Mouse (Mus musculus): ENCODE data around the gene Tmem200b. TPM values are rescaled to one million over a fixed set of nuclear protein-coding genes. Genes with fewer than 3 reads are reported as not detected.

Gene Tmem200b
- polyA plus RNA-seq, 1 experiment from 2014 or later = 0.18 TPM

DNA sequence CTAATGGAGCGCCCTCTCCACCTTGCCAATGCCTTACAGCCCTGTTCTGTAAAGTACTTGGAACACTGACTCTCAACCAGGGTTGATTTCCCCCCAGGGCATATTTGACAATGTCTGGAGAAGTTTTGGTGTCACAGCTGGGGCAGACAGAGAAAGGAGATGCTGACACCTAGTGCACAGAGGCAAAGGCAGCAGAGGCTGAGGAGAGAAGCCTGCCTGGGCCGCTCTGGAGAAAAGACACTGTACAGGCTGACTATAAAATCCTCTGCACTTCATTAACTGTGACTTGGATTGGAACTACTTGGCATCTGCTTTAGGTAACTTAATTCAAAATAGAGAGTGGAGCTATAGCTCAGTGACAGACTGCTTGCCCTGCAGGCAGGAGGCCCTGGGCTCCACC is 47.3 kb downstream of the Tmem200b start:
- Histone ChIP-seq H3K9me3 (replicated peaks; ENCODE audit: control insufficient read depth, low read length, poor library complexity, severe bottlenecking) (no peaks in the 10 kb centered on the region), H3K9ac (ENCODE audit: low read depth, low read length) (no peak overlapping the region), H3K4me1 (ENCODE audit: control insufficient read depth, insufficient read depth, low read length) (no peaks in the 10 kb centered on the region), H3K4me3 (ENCODE audit: low read depth, low read length) (no peak overlapping the region), H3K27me3 (ENCODE audit: control insufficient read depth, insufficient read depth, low read depth, low read length) (no peaks in the 10 kb centered on the region), H3K36me3 (ENCODE audit: control insufficient read depth, insufficient read depth, low read length) (peaks cover 20% of the 10 kb centered on the region), H3K27ac (ENCODE audit: low read length) (no peak overlapping the region), H3K4me2 (ENCODE audit: low read length) (no peak overlapping the region)
- 93% methylated on average over 2 of the region's 2 CpGs for WGBS
- no peak for ATAC-seq

DNA sequence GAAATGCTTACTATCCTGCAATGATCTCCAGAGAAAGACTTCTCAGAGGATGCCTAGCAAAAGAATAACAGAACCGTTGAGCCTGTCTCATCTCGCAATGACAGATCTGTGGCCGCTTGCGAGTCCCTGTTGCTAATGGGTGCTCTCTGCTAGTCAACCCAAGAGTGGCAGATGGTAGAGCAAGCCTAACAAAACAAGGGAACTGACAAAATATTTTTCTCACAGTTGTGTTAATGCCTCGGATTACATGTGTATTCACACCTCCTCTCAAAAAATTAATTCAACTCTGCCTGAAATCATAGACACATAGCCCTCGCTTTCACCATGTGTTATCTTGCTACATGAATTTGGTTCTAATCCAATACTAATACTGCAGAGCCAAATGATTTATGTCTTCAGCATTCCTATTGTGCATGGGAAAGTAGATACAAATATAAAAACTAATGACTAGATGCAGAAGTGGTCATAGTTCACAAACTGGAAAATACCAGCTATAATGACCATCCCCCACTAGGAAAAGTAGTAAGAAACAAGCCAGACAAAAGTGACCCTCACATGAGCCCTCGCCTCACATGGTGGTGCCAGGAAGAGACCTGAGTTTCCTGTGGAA is 48.8 kb downstream of the Tmem200b start:
- Histone ChIP-seq H3K4me2 (ENCODE audit: low read length) (no peak overlapping the region), H3K27ac (ENCODE audit: low read length) (no peak overlapping the region), H3K27me3 (ENCODE audit: control insufficient read depth, insufficient read depth, low read depth, low read length) (no peaks in the 10 kb centered on the region), H3K9ac (ENCODE audit: low read depth, low read length) (no peak overlapping the region), H3K4me3 (ENCODE audit: low read depth, low read length) (no peak overlapping the region), H3K36me3 (ENCODE audit: control insufficient read depth, insufficient read depth, low read length) (peaks cover 22% of the 10 kb centered on the region), H3K9me3 (replicated peaks; ENCODE audit: control insufficient read depth, low read length, poor library complexity, severe bottlenecking) (no peaks in the 10 kb centered on the region), H3K4me1 (ENCODE audit: control insufficient read depth, insufficient read depth, low read length) (no peaks in the 10 kb centered on the region)
- ATAC-seq = no peak
- WGBS = 91% methylated on average over 7 of the region's 7 CpGs

Other genes with a start within 250 kb of the Tmem200b start
- gene Ptpru, start 83.5 kb upstream of the Tmem200b start, polyA plus RNA-seq (2015; fragmentation: Nextera tagmentation; extraction: Ambion mirVana) = 29.3 and 31.5 TPM in 2 replicates
- 37.2 and 43.0 TPM in 2 replicates for gene Mecr, start 78.3 kb upstream of the Tmem200b start, polyA plus RNA-seq (2015; fragmentation: Nextera tagmentation; extraction: Ambion mirVana)
- 100 and 112 TPM in 2 replicates for gene Srsf4, start 48.2 kb upstream of the Tmem200b start, polyA plus RNA-seq (2015; fragmentation: Nextera tagmentation; extraction: Ambion mirVana)
- not detected in 2 replicates for gene Gm10300, start 152.9 kb downstream of the Tmem200b start, polyA plus RNA-seq (2015; fragmentation: Nextera tagmentation; extraction: Ambion mirVana)
- 61.7 and 69.9 TPM in 2 replicates for gene Epb41, start 153.6 kb downstream of the Tmem200b start, polyA plus RNA-seq (2015; fragmentation: Nextera tagmentation; extraction: Ambion mirVana)
- gene Oprd1, start 222.7 kb downstream of the Tmem200b start, polyA plus RNA-seq (2015; fragmentation: Nextera tagmentation; extraction: Ambion mirVana) = 0.39 and 0.84 TPM in 2 replicates

Data from midbrain, embryonic 16.5 days (tissue).